Mouse (Mus musculus) C2C12 (cell line): ENCODE measurements around the gene Ilf3.

Source experiments
- CEBPB ChIP-seq: IDR thresholded peaks from one replicate; pipeline ENCODE4 v1.6.1; 2011; ENCODE audit warnings: low read depth, mild to moderate bottlenecking, control low read depth, moderate library complexity
- CTCF ChIP-seq: IDR thresholded peaks from one replicate; pipeline ENCODE4 v1.5.1; 2011; ENCODE audit not compliant: control insufficient read depth, insufficient read depth, insufficient read length
- FOSL1 ChIP-seq: IDR thresholded peaks from one replicate; pipeline ENCODE4 v1.8.0; 2011; ENCODE audit warnings: mild to moderate bottlenecking, low read length; ENCODE audit not compliant: poor library complexity, insufficient read depth, severe bottlenecking
- MAX ChIP-seq: IDR thresholded peaks from one replicate; pipeline ENCODE4 v1.6.1; 2011; ENCODE audit warnings: mild to moderate bottlenecking, control low read depth
- MYOD1 ChIP-seq: IDR thresholded peaks from one replicate; pipeline ENCODE4 v1.6.1; 2011; ENCODE audit warnings: low read depth; ENCODE audit not compliant: control insufficient read depth, insufficient read length
- MYOG ChIP-seq: IDR thresholded peaks from one replicate; pipeline ENCODE4 v1.6.1; 2011; ENCODE audit not compliant: control insufficient read depth, insufficient read length; ENCODE audit errors: extremely low read depth
- USF1 ChIP-seq: IDR thresholded peaks from one replicate; pipeline ENCODE4 v1.6.1; 2011; ENCODE audit warnings: low read depth, mild to moderate bottlenecking, control low read depth, moderate library complexity

DNA sequence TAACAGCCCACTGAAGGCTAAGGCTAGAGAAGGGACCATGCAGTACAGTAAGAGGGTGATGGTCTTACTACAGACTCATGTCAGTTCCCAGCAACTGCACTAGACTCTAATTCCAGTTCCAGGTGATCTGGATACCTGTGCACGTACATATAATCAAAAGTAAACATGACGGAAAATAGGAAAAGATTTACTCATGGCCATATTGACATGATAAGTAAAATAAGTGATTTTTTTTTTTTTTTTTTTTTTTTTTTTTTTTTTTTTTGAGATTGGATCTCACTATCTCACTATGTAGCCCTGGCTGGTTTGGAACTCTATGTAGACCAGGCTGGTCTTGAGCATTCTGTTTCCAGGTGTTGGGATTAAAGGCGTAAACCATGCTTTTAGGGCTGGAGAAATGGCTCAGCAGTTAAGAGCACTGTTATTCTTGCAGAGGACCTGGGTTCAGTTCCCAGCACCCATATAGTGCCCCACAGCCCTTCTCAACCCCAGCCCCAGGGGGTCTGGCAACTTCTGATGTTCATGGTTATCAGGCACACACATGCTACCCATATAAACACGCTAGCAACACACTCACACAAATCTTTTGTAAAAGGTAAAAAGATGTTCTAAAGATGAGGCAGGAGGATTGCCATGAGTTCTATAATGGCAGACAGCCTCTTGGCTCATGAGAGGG is 15.8 kb upstream of the Ilf3 start:
- no peak for TF ChIP-seq USF1
- no peak for TF ChIP-seq CTCF
- TF ChIP-seq MYOG = no peak
- no peak for TF ChIP-seq MAX
- no peak for TF ChIP-seq MYOD1
- no peak for TF ChIP-seq CEBPB
- no peak for TF ChIP-seq FOSL1
